Comparison of ENCODE assay signal across 18 mouse cellular contexts in genomic region chr2:68457455-68458032, GRCm38 (mm10). TPM values are rescaled to one million over a fixed set of nuclear protein-coding genes. Genes with fewer than 3 reads are reported as not detected.
DNase-seq lines count a peak whose midpoint lies in the region; ATAC-seq lines count a peak whose summit lies in the region.
"Had no signal": no experiment of that assay in that cellular context is flagged by ENCODE, and none has a peak within 500 bp of the region (broad histone marks: within the 10 kb centered on the region; RNA-seq: fewer than 3 reads in every experiment).

No protein-coding gene starts in this region.

- peaks cover 6% of the 10 kb centered on the region; the same call in 1 of the 2 replicates for H3K36me3 ChIP-seq in heart, embryonic 11.5 days (ENCODE audit: control insufficient read depth, insufficient read depth, low read length)
- H3K36me3 ChIP-seq in heart, embryonic 15.5 days = peaks cover 12% of the 10 kb centered on the region
- H3K36me3 ChIP-seq in intestine, embryonic 16.5 days (ENCODE audit: control insufficient read depth, insufficient read depth, low read length) = 0 out of 2 replicates have a peak, but pooled peaks cover 2% of the 10 kb centered on the region

- H3K4me1 ChIP-seq in heart, embryonic 11.5 days (ENCODE audit: control insufficient read depth, insufficient read depth, low read length) = peaks cover 25% of the 10 kb centered on the region
- H3K4me1 ChIP-seq in heart, embryonic 15.5 days (replicated peaks) = peaks cover 30% of the 10 kb centered on the region
- H3K4me1 ChIP-seq in intestine, embryonic 16.5 days (ENCODE audit: control insufficient read depth, insufficient read depth, low read length) = no peaks in the 10 kb centered on the region; the same call in 1 of the 2 replicates
- H3K4me1 ChIP-seq: hindbrain, embryonic 10.5 days had no signal

- 0 out of 2 replicates have a peak overlapping the region, but pooled peaks have one; percentile 44 for H3K9ac ChIP-seq in heart, embryonic 11.5 days (ENCODE audit: low read depth, low read length)
- H3K9ac ChIP-seq in heart, embryonic 15.5 days = no peak overlapping the region
- H3K9ac ChIP-seq in intestine, embryonic 16.5 days (ENCODE audit: low read depth, low read length) = no peak overlapping the region
- H3K9ac ChIP-seq: embryonic facial prominence, embryonic 13.5 days; forebrain, embryonic 12.5 days; hindbrain, embryonic 14.5 days had no signal

- H3K9me3 ChIP-seq in heart, embryonic 11.5 days (replicated peaks; ENCODE audit: control insufficient read depth, low read length) = no peaks in the 10 kb centered on the region
- no peaks in the 10 kb centered on the region for H3K9me3 ChIP-seq in heart, embryonic 15.5 days (replicated peaks)
- no peaks in the 10 kb centered on the region for H3K9me3 ChIP-seq in intestine, embryonic 16.5 days (ENCODE audit: control insufficient read depth, low read length)
- H3K9me3 ChIP-seq: embryonic facial prominence, embryonic 13.5 days; forebrain, embryonic 12.5 days; hindbrain, embryonic 10.5 days had no signal

- intact Hi-C loops in heart, postnatal 10 days (cut with DNase I) = no loop called here

- H3K4me3 ChIP-seq in heart, embryonic 11.5 days (ENCODE audit: low read depth, low read length) = no peak overlapping the region
- no peak overlapping the region for H3K4me3 ChIP-seq in heart, embryonic 15.5 days
- H3K4me3 ChIP-seq in intestine, embryonic 16.5 days (ENCODE audit: low read length) = no peak overlapping the region
- H3K4me3 ChIP-seq: embryonic facial prominence, embryonic 13.5 days; forebrain, embryonic 12.5 days; hindbrain, embryonic 10.5 days had no signal

- WGBS in heart, embryonic 11.5 days (ENCODE audit: insufficient replicate concordance) = 50% methylated on average over 6 of the region's 6 CpGs
- 41% methylated on average over 6 of the region's 6 CpGs for WGBS in heart, embryonic 15.5 days
- WGBS in intestine, embryonic 16.5 days = 53% methylated on average over 6 of the region's 6 CpGs

- no peak for DNase-seq in heart, postnatal 10 days
- DNase-seq in heart, postnatal 4 days = no peak
- DNase-seq in neural tube, embryonic 10.5 days (ENCODE audit: extremely low spot score, low spot score) = no peak
- DNase-seq in spleen, postnatal 36 days (ENCODE audit: low spot score in 2 of 2) = no peak
- DNase-seq: adrenal gland, adult 2 months; adrenal gland, postnatal 25 days; cerebellum, adult 9-11 months; gastrocnemius, postnatal 10 days; kidney, adult 11 months; kidney, adult 9 months had no signal

- peak overlapping the region; percentile 25 for H3K4me2 ChIP-seq in heart, embryonic 11.5 days
- H3K4me2 ChIP-seq in heart, embryonic 15.5 days = peak overlapping the region; percentile 13; the same call in 1 of the 2 replicates
- no peak overlapping the region for H3K4me2 ChIP-seq in intestine, embryonic 16.5 days (ENCODE audit: low read depth, low read length)
- H3K4me2 ChIP-seq: embryonic facial prominence, embryonic 13.5 days; forebrain, embryonic 12.5 days; hindbrain, embryonic 14.5 days had no signal

- ATAC-seq in heart, embryonic 11.5 days (replicated peaks; ENCODE audit: insufficient number of reproducible peaks, low FRiP score, low TSS enrichment) = no peak
- no peak for ATAC-seq in heart, embryonic 15.5 days (replicated peaks; ENCODE audit: insufficient number of reproducible peaks, insufficient read depth, low FRiP score, low read depth)
- ATAC-seq in intestine, embryonic 16.5 days = peak; percentile 65; the same call in 1 of the 2 replicates
- ATAC-seq: forebrain, embryonic 16.5 days had no signal

- H3K27ac ChIP-seq in heart, embryonic 11.5 days (ENCODE audit: low read depth, low read length) = peak overlapping the region; percentile 58
- peak overlapping the region; percentile 82 for H3K27ac ChIP-seq in heart, embryonic 15.5 days
- H3K27ac ChIP-seq in intestine, embryonic 16.5 days (ENCODE audit: low read length) = no peak overlapping the region
- H3K27ac ChIP-seq: embryonic facial prominence, embryonic 13.5 days; forebrain, embryonic 12.5 days; hindbrain, embryonic 10.5 days; hindbrain, embryonic 14.5 days had no signal

- no peaks in the 10 kb centered on the region for H3K27me3 ChIP-seq in heart, embryonic 11.5 days (ENCODE audit: control insufficient read depth, insufficient read depth, low read length)
- H3K27me3 ChIP-seq in heart, embryonic 15.5 days = no peaks in the 10 kb centered on the region
- H3K27me3 ChIP-seq in intestine, embryonic 16.5 days (replicated peaks; ENCODE audit: control insufficient read depth, insufficient read depth, low read length) = no peaks in the 10 kb centered on the region
- H3K27me3 ChIP-seq: embryonic facial prominence, embryonic 13.5 days; forebrain, embryonic 12.5 days had no signal

RNA-seq across cellular contexts. Expression of gene Stk39, which starts 14.5 kb away (rescaled TPM):
- 58.3 and 66.5 TPM in 2 replicates for polyA plus RNA-seq in heart, embryonic 11.5 days (2014; fragmentation: Nextera tagmentation; extraction: Ambion mirVana)
- total RNA-seq in heart, postnatal 10 days (2021) = 100 to 1,000 TPM; 111 to 145 TPM
- 54.8 and 66.2 TPM in 2 replicates for polyA plus RNA-seq in heart, embryonic 15.5 days (2015; fragmentation: Nextera tagmentation; extraction: Ambion mirVana)
- 100 to 1,000 TPM; 160 to 163 TPM for total RNA-seq in heart, postnatal 4 days (2021)
- polyA plus RNA-seq in intestine, embryonic 16.5 days (2015; fragmentation: Nextera tagmentation; extraction: Ambion mirVana) = 4.5 and 5.9 TPM in 2 replicates
